Mouse (Mus musculus): ENCODE results near the gene Tmsb10.
A peak's percentile ranks its signal among the peaks of the same experiment; 100 is the strongest.

The Tmsb10 gene

GRCm38 (mm10) chr6:72958662-72959071 is at the start of gene Tmsb10:
TSS of gene Tmsb10 (minus strand) at chr6:72958748.
- DNase-seq, result no peak

GRCm38 (mm10) chr6:73003601-73004000 is 45.1 kb upstream of the Tmsb10 start:
- no peak for DNase-seq

- DNase-seq, result no peak
These were observed 43.8 kb upstream of the Tmsb10 start for GRCm38 (mm10) chr6:73002391-73002790.

- no peak for DNase-seq
These were observed 40.3 kb upstream of the Tmsb10 start for GRCm38 (mm10) chr6:72998809-72999208.

GRCm38 (mm10) chr6:72993688-72994082 is 35.1 kb upstream of the Tmsb10 start:
- DNase-seq, result no peak

GRCm38 (mm10) chr6:72993054-72993687 is 34.6 kb upstream of the Tmsb10 start:
- DNase-seq, result peak; percentile 80

GRCm38 (mm10) chr6:72990206-72990605 is 31.7 kb upstream of the Tmsb10 start:
- peak; percentile 23 for DNase-seq

DNA sequence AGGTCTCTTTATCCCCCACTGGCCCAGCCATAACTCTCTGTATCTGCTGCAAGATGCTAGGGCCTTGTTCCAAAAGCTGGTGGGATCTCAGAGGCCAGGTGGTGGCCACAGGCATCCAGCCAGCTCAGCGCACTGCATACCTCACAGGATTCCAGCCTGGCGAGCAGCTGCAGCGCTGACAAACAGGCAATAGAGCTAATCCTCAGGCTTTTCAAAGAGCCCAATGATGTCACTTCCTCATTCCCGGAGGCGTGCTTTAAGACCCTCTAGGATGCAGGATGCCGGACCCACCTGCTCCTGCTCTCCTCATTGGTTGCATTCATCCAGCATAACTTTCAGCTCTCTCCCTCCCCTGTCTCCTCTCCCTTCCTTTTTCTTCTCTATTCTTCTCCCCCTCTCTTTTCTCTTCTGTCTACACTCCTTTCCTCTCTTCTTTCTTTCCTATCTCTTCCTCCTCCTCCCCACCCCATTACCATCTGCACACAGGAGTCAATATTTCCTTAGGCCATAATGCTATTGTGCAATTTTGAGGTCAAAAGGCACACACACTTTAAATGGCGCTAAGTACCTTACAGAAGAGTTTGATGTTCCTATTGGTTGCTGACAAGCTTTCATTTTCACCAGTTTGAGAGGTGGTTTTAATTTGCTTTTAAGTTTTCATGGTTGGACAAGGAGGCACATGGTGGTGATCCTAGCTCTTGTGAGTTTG is 30.6 kb upstream of the Tmsb10 start:
- DNase-seq, result no peak

DNA sequence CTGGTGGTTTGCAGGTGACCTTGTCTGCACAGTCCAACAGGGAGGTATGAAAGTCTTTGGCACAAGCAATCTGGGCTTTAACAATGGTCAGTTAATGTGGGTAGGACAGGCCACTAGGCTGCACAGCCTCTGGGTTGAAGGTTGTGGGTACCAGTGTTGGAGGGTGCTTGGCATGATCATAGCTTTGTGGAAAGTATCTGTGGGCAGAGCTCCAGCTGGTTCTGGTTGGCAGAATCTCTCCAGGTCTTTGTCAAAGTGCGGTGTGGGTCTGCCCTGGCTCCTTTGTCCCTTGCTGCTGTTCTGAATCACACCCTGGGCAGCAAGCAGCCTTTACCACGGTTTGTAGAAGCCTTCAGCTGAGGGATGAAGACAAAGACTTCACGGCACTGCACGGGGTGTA is 24.0 kb upstream of the Tmsb10 start:
- DNase-seq, result no peak

DNA sequence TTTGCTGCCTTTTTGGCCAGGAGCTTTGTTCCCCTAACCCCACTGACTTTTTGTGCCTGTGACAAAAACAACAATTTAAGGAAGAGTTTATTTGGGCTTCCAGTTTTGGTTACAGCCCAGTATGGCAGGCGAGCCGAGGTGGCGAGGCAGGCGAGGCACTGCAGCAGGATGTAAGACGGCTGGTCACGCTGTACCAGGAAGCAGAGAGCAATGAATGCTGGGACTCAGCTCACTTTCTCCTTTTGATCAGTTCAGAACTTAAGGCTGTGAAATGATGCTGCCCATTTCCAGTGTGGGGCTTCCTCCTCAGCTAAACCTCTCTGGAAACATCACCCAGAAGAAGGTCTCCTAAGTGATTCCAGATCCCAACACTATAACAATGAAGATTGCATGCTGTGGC is 23.3 kb upstream of the Tmsb10 start:
- DNase-seq, result peak; percentile 49

GRCm38 (mm10) chr6:72981124-72981651 is 22.6 kb upstream of the Tmsb10 start:
- no peak for DNase-seq

DNA sequence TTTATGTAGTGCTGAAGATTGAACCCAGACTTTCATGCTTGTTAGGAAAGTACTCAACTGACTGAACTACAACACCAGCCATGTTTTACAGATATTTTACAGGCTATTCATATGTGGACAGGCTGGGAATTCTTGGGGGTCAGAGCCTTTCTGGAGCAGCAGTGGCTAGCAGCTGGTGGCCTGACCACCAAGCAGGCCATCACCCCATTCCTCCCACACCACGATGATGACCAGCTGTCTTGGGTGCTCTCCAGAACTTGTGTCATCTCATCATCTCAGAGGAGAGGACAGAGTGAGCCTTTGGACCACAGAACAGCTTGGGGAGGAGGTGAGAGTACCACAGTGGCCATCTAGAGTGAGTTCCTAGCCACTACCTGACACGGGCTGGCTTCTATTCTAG is 18.3 kb upstream of the Tmsb10 start:
- DNase-seq, result no peak

GRCm38 (mm10) chr6:72971074-72971473 is 12.5 kb upstream of the Tmsb10 start:
- no peak for DNase-seq

GRCm38 (mm10) chr6:72969787-72970186 is 11.2 kb upstream of the Tmsb10 start:
- DNase-seq, result no peak

- DNase-seq, result no peak
These were observed 6.7 kb upstream of the Tmsb10 start for GRCm38 (mm10) chr6:72965199-72965598.

- peak; percentile 47 for DNase-seq
These were observed 3.8 kb upstream of the Tmsb10 start for GRCm38 (mm10) chr6:72962281-72962741.

DNA sequence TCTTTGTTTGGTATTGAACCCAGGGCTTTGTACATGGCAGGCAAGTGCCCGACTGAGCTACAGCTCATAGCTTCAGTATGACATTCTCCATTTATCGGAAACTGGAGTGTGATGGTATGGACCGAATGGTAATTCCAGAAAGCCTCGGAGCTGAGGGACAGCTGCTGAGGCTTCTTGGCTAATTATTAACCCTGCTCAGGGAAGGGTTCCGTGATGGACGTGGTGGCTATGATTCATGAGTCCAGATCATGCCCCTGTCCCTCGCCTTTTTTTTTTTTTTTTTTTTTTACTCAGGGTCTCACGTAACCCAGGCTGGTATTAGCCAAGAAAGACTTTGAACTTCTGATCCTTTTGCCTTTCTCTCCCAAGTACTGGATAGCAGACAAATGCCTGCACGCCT is 3.1 kb upstream of the Tmsb10 start:
- DNase-seq, result no peak

DNA sequence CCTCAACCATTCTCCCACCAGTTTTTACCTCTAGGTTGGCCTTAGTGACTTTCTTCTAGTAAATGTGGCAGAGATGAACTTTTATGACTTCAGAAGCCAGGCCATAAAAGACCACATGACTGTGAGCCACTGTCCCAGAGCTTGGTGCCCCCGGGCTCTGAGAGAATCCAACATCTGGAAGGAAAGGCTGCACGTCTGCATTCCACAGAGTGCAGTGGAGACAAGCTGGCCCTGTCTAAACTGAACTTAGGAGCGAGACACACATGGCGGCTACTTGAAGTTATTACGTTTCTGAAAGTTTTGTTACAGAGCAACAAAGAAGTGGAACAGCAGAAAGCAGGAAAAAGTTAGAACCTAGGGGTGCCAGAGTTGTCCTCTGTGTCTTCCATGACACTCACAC is 2.1 kb upstream of the Tmsb10 start:
- no peak for DNase-seq

GRCm38 (mm10) chr6:72959175-72959574 is 627 bp upstream of the Tmsb10 start:
- peak; percentile 21 for DNase-seq

DNA sequence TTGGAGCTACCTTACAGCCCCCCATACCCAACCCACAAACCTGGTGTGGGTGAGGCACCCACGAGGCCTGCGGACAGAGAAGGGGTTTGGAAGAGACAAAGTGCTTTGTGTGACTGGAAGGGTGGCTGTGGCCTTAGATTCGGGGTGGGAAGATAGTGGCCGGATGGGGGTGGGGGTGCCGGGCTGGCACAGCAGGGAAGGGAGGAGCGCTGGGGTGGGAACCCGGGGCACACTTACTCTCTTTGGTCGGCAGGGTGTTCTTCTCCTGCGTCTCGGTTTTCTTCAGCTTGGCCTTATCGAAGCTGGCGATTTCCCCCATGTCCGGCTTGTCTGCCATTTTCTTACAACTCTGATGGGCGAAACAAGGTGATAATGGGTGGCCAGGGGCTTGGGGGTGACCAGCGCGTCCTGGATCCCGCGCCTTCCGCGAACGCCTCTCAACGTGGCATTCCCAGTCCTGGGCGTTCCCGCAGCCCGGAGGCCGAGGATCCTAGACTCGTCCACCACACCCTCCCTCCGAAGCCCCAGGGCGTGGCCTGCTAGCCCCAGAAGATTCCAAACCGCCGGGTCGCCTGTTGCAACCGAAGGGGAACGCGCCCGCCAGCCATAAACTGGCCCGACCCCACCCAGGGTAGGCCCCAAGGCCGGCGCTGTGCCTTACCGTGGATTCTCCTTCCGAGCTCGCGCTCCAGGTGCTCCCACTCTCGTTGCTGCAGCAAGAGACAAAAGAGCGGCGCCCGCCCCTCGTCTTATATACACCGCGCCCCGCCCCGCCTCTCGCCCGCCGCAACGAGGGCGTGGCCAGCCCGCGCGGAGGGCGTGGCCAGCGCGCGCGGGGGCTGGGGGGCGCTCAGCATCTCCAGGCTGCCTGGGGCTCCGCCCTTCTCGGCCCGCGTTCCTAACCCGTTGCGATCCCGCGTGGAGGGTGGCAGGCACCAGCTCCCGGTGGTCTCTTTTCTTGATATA is 589 bp downstream of the Tmsb10 start:
- DNase-seq, result peak; percentile 93

GRCm38 (mm10) chr6:72957093-72957435 is 1.5 kb downstream of the Tmsb10 start:
- peak; percentile 23 for DNase-seq

DNA sequence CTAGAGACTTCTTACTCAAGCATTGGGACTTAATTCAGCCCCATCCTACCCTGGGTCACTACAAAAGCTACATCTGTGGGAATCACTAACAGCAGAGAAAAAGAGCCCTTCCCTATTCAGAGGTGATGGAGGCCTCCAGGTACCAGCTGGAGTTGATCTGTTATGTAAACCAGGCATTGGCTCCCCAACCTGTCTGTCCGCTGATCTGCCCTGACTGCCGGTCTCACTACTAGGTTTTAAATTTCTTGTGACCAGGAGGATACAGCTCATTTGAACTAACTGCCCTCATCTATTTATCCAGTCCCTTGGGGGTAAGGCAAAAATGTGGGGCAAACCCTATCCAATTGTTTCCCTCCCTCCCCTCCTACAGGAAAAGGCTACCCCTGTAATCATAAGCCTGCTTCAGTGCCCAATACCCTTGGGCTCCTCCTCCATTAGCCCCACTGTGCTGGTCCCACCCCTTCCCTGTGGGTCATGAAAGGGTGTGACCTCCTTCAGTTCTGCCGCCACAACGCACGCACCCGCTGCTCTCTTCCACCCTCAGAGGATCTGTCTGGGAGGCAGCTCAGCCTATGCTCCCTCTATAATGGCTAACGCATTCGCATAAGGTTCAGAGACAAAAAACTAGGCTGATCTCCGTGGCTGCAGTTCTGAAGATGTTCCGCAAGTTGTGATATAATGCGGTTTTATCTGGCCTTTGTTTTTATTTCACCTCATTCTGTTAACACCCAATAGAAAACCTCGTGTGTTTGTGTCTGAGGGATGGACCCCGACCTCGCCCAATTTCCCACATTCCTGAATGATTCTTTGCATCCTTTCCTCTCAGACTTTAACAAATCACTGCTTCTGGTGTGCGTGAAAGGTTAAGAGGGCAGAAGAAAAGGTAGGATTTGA is 2.1 kb downstream of the Tmsb10 start:
- peak; percentile 53 for DNase-seq

All from thymus, postnatal 14 days (tissue).